Mouse (Mus musculus) forebrain, postnatal 0 days (tissue): ENCODE results near the gene Fyn. TPM values are rescaled to one million over a fixed set of nuclear protein-coding genes. Genes with fewer than 3 reads are reported as not detected.
A peak's percentile ranks its signal among the peaks of the same experiment; 100 is the strongest.

ENCODE experiments used
- ATAC-seq: fragments of 200-750 bp; cut with Nextera tagmentation; 2 replicates; pipeline ENCODE4 v1.8.0; 2017; ENCODE audit warnings: mild to moderate bottlenecking, moderate library complexity
- DNase-seq: peaks from one replicate; pipeline ENCODE4 v3.0.0-alpha.2; 2015
- H3K27ac ChIP-seq: fragments of 300-500 bp; sonication (generic); 2 replicates; pipeline ENCODE4 v1.5.1; 2014; ENCODE audit warnings: low read depth, mild to moderate bottlenecking, antibody characterized with exemption, low read length, moderate library complexity, mixed read lengths
- H3K27me3 ChIP-seq: fragments of 300-500 bp; sonication (generic); 2 replicates; pipeline ENCODE4 v1.6.1; 2014; ENCODE audit warnings: mild to moderate bottlenecking, low read length, mixed read lengths; ENCODE audit not compliant: insufficient read depth
- H3K36me3 ChIP-seq: fragments of 300-500 bp; sonication (generic); 2 replicates; pipeline ENCODE4 v1.6.1; 2014; ENCODE audit warnings: mild to moderate bottlenecking, moderate library complexity; ENCODE audit not compliant: insufficient read depth
- H3K4me1 ChIP-seq: fragments of 300-500 bp; sonication (generic); 2 replicates; pipeline ENCODE4 v1.6.1; 2014; ENCODE audit warnings: antibody characterized with exemption; ENCODE audit not compliant: insufficient read depth
- H3K4me2 ChIP-seq: fragments of 300-500 bp; sonication (generic); 2 replicates; pipeline ENCODE4 v1.6.1; 2014; ENCODE audit warnings: low read depth, mild to moderate bottlenecking, moderate library complexity
- H3K4me3 ChIP-seq: fragments of 300-500 bp; sonication (generic); 2 replicates; pipeline ENCODE4 v1.5.1; 2014; ENCODE audit warnings: low read depth, low read length, mixed read lengths
- H3K9ac ChIP-seq: fragments of 300-500 bp; sonication (generic); 2 replicates; pipeline ENCODE4 v1.6.1; 2014; ENCODE audit warnings: mild to moderate bottlenecking
- H3K9me3 ChIP-seq: fragments of 300-500 bp; sonication (generic); 2 replicates; pipeline ENCODE4 v1.6.1; 2016; ENCODE audit warnings: low read length
- CTCF ChIP-seq: sonication (generic); IDR thresholded peaks from 2 replicates; pipeline ENCODE4 v1.5.1; 2016; ENCODE audit warnings: antibody characterized with exemption, control low read depth, low read depth
- WGBS: fragments of 180-500 bp; shearing (Covaris S2); extraction: QIAGEN DNeasy Blood & Tissue Kit; methylation state at CpG from one replicate; pipeline ENCODE4 v1.1.7; 2014; 5-methylcytosine and 5-hydroxymethylcytosine counted together
- polyA plus RNA-seq: library from polyadenylated mRNA; unstranded; fragments of >200 nt; fragmentation: Nextera tagmentation; extraction: Ambion mirVana; gene quantifications from 2 replicates; pipeline ENCODE4 v1.2.1, GENCODE M21; 2015
- total RNA-seq: library from RNA; depleted of rRNA; stranded (reverse); fragments of >200 nt; gene quantifications from 2 replicates; pipeline ENCODE4 v1.2.3, GENCODE M21; 2014

Fyn gene
- total and polyA plus RNA-seq, 2 experiments from 2014 or later, result 85.8 to 155 TPM

GRCm38 (mm10) chr10:39520123-39520989 lies 151.7 kb downstream of the Fyn start:
- no peaks in the 10 kb centered on the region for H3K27me3 ChIP-seq
- peaks cover 23% of the 10 kb centered on the region for H3K36me3 ChIP-seq
- ATAC-seq (peak; percentile 86), DNase-seq (peak; percentile 87)
- H3K4me3 ChIP-seq, result no peak overlapping the region
- H3K9me3 ChIP-seq, result no peaks in the 10 kb centered on the region
- peak; percentile 81 for TF ChIP-seq CTCF
- H3K9ac ChIP-seq, result no peak overlapping the region
- WGBS, result 35% methylated on average over 9 of the region's 9 CpGs
- H3K4me2 ChIP-seq, result no peak overlapping the region
- H3K27ac ChIP-seq, result no peak overlapping the region
- no peaks in the 10 kb centered on the region; the same call in 1 of the 2 replicates for H3K4me1 ChIP-seq

- DNase-seq, result no peak
- H3K9ac ChIP-seq, result no peak overlapping the region
- no peak for TF ChIP-seq CTCF
- no peak overlapping the region for H3K4me2 ChIP-seq
- WGBS, result 53% methylated on average over 1 of the region's 1 CpGs
- H3K9me3 ChIP-seq, result no peaks in the 10 kb centered on the region
- H3K4me1 ChIP-seq, result no peaks in the 10 kb centered on the region; the same call in 1 of the 2 replicates
- peaks cover 24% of the 10 kb centered on the region for H3K36me3 ChIP-seq
- no peak overlapping the region for H3K27ac ChIP-seq
- no peak overlapping the region for H3K4me3 ChIP-seq
- H3K27me3 ChIP-seq, result no peaks in the 10 kb centered on the region
- ATAC-seq, result no peak
Observed at GRCm38 (mm10) chr10:39521327-39521726, 152.7 kb downstream of the Fyn start.

- H3K27me3 ChIP-seq, result no peaks in the 10 kb centered on the region
- H3K4me1 ChIP-seq, result no peaks in the 10 kb centered on the region; the same call in 1 of the 2 replicates
- ATAC-seq, result no peak
- H3K27ac ChIP-seq, result no peak overlapping the region
- no peak for TF ChIP-seq CTCF
- H3K4me2 ChIP-seq, result no peak overlapping the region
- peaks cover 24% of the 10 kb centered on the region for H3K36me3 ChIP-seq
- H3K9ac ChIP-seq, result no peak overlapping the region
- 76% methylated on average over 5 of the region's 5 CpGs for WGBS
- H3K9me3 ChIP-seq, result no peaks in the 10 kb centered on the region
- H3K4me3 ChIP-seq, result no peak overlapping the region
- DNase-seq, result no peak
Observed at GRCm38 (mm10) chr10:39521861-39522391, 153.3 kb downstream of the Fyn start.

GRCm38 (mm10) chr10:39522857-39523614 lies 154.4 kb downstream of the Fyn start:
- Histone ChIP-seq H3K9me3 (no peaks in the 10 kb centered on the region), H3K27me3 (no peaks in the 10 kb centered on the region), H3K4me2 (no peak overlapping the region), H3K36me3 (peaks cover 24% of the 10 kb centered on the region), H3K4me3 (no peak overlapping the region), H3K9ac (no peak overlapping the region), H3K4me1 (no peaks in the 10 kb centered on the region; the same call in 1 of the 2 replicates), H3K27ac (no peak overlapping the region)
- WGBS, result 53% methylated on average over 11 of the region's 11 CpGs
- ATAC-seq (no peak), DNase-seq (no peak)
- no peak for TF ChIP-seq CTCF

GRCm38 (mm10) chr10:39524355-39524754 lies 155.7 kb downstream of the Fyn start:
- H3K9ac ChIP-seq, result no peak overlapping the region
- H3K4me1 ChIP-seq, result no peaks in the 10 kb centered on the region; the same call in 1 of the 2 replicates
- H3K4me3 ChIP-seq, result no peak overlapping the region
- no peak for TF ChIP-seq CTCF
- peaks cover 30% of the 10 kb centered on the region for H3K36me3 ChIP-seq
- no peak overlapping the region for H3K27ac ChIP-seq
- no peak overlapping the region for H3K4me2 ChIP-seq
- DNase-seq (no peak), ATAC-seq (no peak)
- 57% methylated on average over 8 of the region's 8 CpGs for WGBS
- no peaks in the 10 kb centered on the region for H3K27me3 ChIP-seq
- H3K9me3 ChIP-seq, result no peaks in the 10 kb centered on the region

- Histone ChIP-seq H3K27ac (no peak overlapping the region), H3K27me3 (no peaks in the 10 kb centered on the region), H3K4me3 (no peak overlapping the region), H3K4me1 (no peaks in the 10 kb centered on the region; the same call in 1 of the 2 replicates), H3K9ac (no peak overlapping the region), H3K9me3 (no peaks in the 10 kb centered on the region), H3K36me3 (peaks cover 30% of the 10 kb centered on the region), H3K4me2 (no peak overlapping the region)
- DNase-seq (no peak), ATAC-seq (no peak)
- no peak for TF ChIP-seq CTCF
- 90% methylated on average over 13 of the region's 13 CpGs for WGBS
Observed at GRCm38 (mm10) chr10:39525431-39525830, 156.8 kb downstream of the Fyn start.
